Mouse (Mus musculus) C2C12 (cell line): ENCODE measurements at regions not wholly inside any gene's neighbourhood (a gene's known extent, or its start where the extent isn't known, plus 50 kb on each side); places are given as distances from the start of the nearest gene placed in this dataset.
"Not testable (repeated sequence)": the region's sequence is repeated elsewhere in the genome, so short reads cannot be mapped to it uniquely, and the experiment has no call there.

Source experiments
- H3K27me3 ChIP-seq: one replicate; pipeline ENCODE4 v1.6.1; 2011; ENCODE audit not compliant: control insufficient read depth, insufficient read depth, insufficient read length
- H3K36me3 ChIP-seq: one replicate; pipeline ENCODE4 v1.6.1; 2011; ENCODE audit not compliant: control insufficient read depth, insufficient read depth
- H3K4me3 ChIP-seq: one replicate; pipeline ENCODE4 v1.5.1; 2011; ENCODE audit warnings: mild to moderate bottlenecking, control low read depth; ENCODE audit not compliant: poor library complexity, insufficient read depth, severe bottlenecking
- H3K79me2 ChIP-seq: one replicate; pipeline ENCODE4 v1.6.1; 2011; ENCODE audit not compliant: control insufficient read depth, insufficient read depth
- H3K79me3 ChIP-seq: one replicate; pipeline ENCODE4 v1.6.1; 2011; ENCODE audit warnings: low read depth, control low read depth
- H3ac ChIP-seq: one replicate; pipeline ENCODE3; 2011; ENCODE audit warnings: low read depth; ENCODE audit not compliant: control insufficient read depth, insufficient read length
- CEBPB ChIP-seq: IDR thresholded peaks from one replicate; pipeline ENCODE4 v1.6.1; 2011; ENCODE audit warnings: low read depth, mild to moderate bottlenecking, control low read depth, moderate library complexity
- CTCF ChIP-seq: IDR thresholded peaks from one replicate; pipeline ENCODE4 v1.5.1; 2011; ENCODE audit not compliant: control insufficient read depth, insufficient read depth, insufficient read length
- FOSL1 ChIP-seq: IDR thresholded peaks from one replicate; pipeline ENCODE4 v1.8.0; 2011; ENCODE audit warnings: mild to moderate bottlenecking, low read length; ENCODE audit not compliant: poor library complexity, insufficient read depth, severe bottlenecking
- MAX ChIP-seq: IDR thresholded peaks from one replicate; pipeline ENCODE4 v1.6.1; 2011; ENCODE audit warnings: mild to moderate bottlenecking, control low read depth
- MYOD1 ChIP-seq: IDR thresholded peaks from one replicate; pipeline ENCODE4 v1.6.1; 2011; ENCODE audit warnings: low read depth; ENCODE audit not compliant: control insufficient read depth, insufficient read length
- MYOG ChIP-seq: IDR thresholded peaks from one replicate; pipeline ENCODE4 v1.6.1; 2011; ENCODE audit not compliant: control insufficient read depth, insufficient read length; ENCODE audit errors: extremely low read depth
- USF1 ChIP-seq: IDR thresholded peaks from one replicate; pipeline ENCODE4 v1.6.1; 2011; ENCODE audit warnings: low read depth, mild to moderate bottlenecking, control low read depth, moderate library complexity

DNA sequence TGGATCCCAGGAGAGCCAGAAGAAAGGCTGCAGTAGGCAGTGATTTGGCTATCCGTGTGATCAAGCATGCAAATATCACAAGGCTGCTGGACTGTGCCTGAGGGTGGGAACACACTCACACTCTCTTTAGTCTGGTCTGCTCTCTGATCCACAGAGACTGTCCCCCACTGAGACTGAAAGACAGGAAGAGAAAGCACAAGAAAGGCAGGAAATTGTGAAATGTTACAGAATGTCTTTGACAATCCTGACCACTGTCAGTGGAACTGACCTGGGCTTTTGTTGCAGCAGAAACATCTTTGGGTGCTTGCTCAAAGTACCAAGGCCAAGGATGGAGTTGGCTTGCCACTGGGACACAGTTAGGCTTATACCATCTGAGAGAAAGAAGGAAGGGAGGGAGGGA lies 52.3 kb upstream of the Gpd2 start:
- TF ChIP-seq MAX (no peak), USF1 (no peak), CEBPB (no peak), FOSL1 (no peak), MYOG (no peak), CTCF (no peak), MYOD1 (no peak)

DNA sequence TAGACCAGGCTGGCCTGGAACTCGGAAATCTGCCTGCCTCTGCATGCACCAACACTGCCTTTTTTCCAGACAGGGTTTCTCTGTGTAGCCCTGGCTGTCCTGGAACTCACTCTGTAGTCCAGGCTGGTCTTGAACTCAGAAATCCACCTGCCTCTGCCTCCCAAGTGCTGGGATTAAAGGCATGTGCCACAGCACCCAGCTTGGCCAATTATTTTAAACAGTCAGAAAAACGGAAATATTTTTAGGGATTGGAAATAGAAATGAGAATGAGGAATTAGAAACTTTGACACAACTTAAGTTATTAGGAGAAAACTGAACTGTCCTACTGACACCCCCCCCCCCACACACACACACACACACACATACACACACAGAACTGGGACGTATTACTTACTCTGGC lies 54.3 kb upstream of the Gpd2 start:
- H3K79me3 ChIP-seq, H3K79me2 ChIP-seq: not testable (repeated sequence)

More for the DNA sequence above, 52.3 kb upstream of the Gpd2 start:
- Histone ChIP-seq H3ac (no peak overlapping the region), H3K36me3 (no peaks in the 10 kb centered on the region), H3K27me3 (no peaks in the 10 kb centered on the region), H3K4me3 (no peak overlapping the region), H3K79me2 (no peaks in the 10 kb centered on the region), H3K79me3 (no peaks in the 10 kb centered on the region)

DNA sequence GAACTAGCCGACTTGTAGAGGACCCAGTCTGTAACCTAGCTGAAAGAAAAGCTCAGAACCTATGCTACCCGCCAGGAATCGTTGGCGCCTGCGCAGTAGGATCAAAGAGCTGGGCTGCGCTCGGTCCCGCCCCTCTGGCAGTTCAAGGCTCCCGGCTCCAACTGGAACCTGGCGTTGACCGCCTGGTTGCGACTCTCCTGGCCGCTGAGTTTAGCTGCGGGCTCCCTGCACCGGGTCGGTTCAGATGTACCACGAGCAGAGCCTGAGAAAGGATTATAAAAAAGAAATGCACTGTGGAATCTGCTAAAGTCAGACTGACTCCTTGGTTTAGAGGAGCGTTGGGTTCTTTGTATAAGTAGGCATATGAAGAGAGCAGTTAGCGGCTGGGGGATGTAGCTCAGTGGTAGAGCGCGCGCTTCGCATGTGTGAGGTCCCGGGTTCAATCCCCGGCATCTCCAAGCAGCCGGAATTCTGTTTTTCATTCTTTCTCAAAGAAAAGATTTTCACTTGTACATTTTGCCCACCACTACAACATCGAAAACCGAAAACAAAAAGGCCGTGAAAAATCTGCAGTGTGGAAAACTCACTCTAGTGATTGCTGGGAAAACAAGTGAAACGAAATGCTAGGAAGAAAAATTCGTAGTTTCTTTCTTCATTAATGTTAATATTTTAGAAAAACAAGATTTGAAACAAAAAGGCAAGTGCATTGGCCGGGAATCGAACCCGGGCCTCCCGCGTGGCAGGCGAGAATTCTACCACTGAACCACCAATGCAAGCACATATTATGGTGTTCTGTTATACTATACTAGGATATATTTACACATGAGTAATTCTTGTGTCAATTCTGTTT lies 55.5 kb upstream of the Gpd2 start:
- peak overlapping the region; percentile 91 for H3ac ChIP-seq
- H3K79me3 ChIP-seq = no peaks in the 10 kb centered on the region
- H3K36me3 ChIP-seq = no peaks in the 10 kb centered on the region
- H3K27me3 ChIP-seq = no peaks in the 10 kb centered on the region
- H3K4me3 ChIP-seq = peak overlapping the region; percentile 46
- no peak for TF ChIP-seq FOSL1
- no peak for TF ChIP-seq CEBPB
- no peak for TF ChIP-seq MAX
- no peak for TF ChIP-seq MYOD1
- no peak for TF ChIP-seq CTCF
- no peak for TF ChIP-seq MYOG
- no peak for TF ChIP-seq USF1
- no peaks in the 10 kb centered on the region for H3K79me2 ChIP-seq

More for the DNA sequence above, 54.3 kb upstream of the Gpd2 start:
- not testable (repeated sequence) for H3K36me3 ChIP-seq, H3K27me3 ChIP-seq, H3K4me3 ChIP-seq, H3ac ChIP-seq

DNA sequence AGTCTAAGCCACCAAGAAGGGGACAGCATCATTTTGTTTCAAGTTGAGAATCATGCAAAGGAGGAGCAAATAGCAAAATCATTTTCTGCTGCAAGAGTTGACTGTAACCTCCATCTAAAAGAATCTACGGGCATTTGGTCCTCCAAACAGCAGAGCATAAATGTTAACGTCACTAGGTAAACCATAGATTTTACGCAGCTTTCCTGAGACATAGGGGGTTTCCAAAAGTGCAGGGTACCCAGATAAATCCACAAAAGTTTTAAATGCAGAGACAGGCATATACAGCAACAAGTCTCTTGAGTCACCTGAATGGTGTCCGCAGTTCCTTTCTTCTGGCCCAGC lies 56.1 kb upstream of the Gpd2 start:
- TF ChIP-seq MYOG (no peak), FOSL1 (no peak), CTCF (no peak), MAX (no peak), MYOD1 (no peak), CEBPB (no peak), USF1 (no peak)
- H3ac ChIP-seq = peak overlapping the region; percentile 46
- no peaks in the 10 kb centered on the region for H3K79me3 ChIP-seq

DNA sequence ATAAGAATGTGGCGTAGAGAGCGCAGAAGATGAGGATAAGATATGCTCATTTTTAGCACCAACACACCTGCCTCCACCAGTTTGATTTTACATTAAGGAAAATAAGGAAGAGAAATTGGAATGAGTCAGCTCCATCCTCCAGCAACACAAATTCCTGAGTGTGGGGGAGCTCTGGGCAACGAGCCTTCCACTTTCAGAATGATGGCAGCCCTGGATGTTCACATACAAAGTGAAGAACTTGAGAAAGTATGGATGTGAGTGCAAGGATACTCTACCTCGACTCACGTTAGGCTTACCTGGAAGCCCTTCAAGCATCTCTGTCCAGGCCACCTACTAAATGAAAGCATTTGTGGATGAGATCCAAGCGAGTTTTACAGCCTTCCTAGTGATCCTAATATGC lies 54.3 kb upstream of the Nr4a2 start:
- Histone ChIP-seq H3K27me3 (no peaks in the 10 kb centered on the region), H3K79me2 (no peaks in the 10 kb centered on the region), H3K79me3 (no peaks in the 10 kb centered on the region), H3K36me3 (no peaks in the 10 kb centered on the region), H3K4me3 (no peak overlapping the region), H3ac (no peak overlapping the region)
- TF ChIP-seq MAX = no peak
- no peak for TF ChIP-seq MYOG
- peak; percentile 8 for TF ChIP-seq MYOD1
- no peak for TF ChIP-seq FOSL1
- TF ChIP-seq USF1 = no peak
- TF ChIP-seq CEBPB = no peak
- TF ChIP-seq CTCF = no peak

More for the DNA sequence above, 56.1 kb upstream of the Gpd2 start:
- peak overlapping the region; percentile 46 for H3K4me3 ChIP-seq
- H3K36me3 ChIP-seq = no peaks in the 10 kb centered on the region
- no peaks in the 10 kb centered on the region for H3K79me2 ChIP-seq
- no peaks in the 10 kb centered on the region for H3K27me3 ChIP-seq

DNA sequence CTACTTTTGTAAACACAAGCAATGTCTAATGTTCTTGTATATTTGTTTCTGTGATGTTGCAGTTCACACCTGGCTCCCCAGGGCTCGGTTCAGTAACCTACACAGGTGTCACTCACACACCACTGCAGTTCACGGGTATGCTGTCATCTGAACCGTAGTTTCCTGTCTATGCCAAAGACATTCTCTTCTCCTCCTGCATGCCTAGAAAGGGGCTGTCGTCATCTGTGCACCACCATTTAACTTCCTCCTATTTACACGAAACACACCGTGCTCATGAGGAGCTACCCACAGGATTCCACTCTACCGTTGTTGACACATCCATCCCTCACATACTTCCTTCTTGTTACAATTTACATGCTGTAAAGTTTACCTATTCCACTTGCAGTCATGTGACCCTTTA lies 52.7 kb upstream of the Nr4a2 start:
- Histone ChIP-seq H3K79me2 (no peaks in the 10 kb centered on the region), H3K4me3 (no peak overlapping the region), H3K27me3 (no peaks in the 10 kb centered on the region), H3ac (no peak overlapping the region), H3K36me3 (no peaks in the 10 kb centered on the region), H3K79me3 (no peaks in the 10 kb centered on the region)
- TF ChIP-seq CTCF (no peak), USF1 (peak; percentile 1)
